Mouse (Mus musculus) bone marrow, adult 2 months (tissue): ENCODE data around the gene Gm29644. TPM values are rescaled to one million over a fixed set of nuclear protein-coding genes. Genes with fewer than 3 reads are reported as not detected.
"Not testable (repeated sequence)": the region's sequence is repeated elsewhere in the genome, so short reads cannot be mapped to it uniquely, and the experiment has no call there.

Experiments
- H3K27ac ChIP-seq: fragments of 200-500 bp; 2 replicates; pipeline ENCODE4 v1.5.1; 2012; ENCODE audit warnings: low read depth, mild to moderate bottlenecking, control low read depth, inconsistent platforms, low read length; ENCODE audit not compliant: control insufficient read depth, poor library complexity, insufficient read depth
- H3K4me1 ChIP-seq: fragments of 200-500 bp; 2 replicates; pipeline ENCODE4 v1.6.1; 2011; ENCODE audit warnings: low read length; ENCODE audit not compliant: control insufficient read depth, insufficient read depth
- H3K4me3 ChIP-seq: fragments of 200-500 bp; replicated peaks from 2 replicates; pipeline ENCODE3; 2011; ENCODE audit warnings: mild to moderate bottlenecking, low read depth, low read length, control low read depth; ENCODE audit not compliant: control insufficient read depth
- WGBS: fragments of 180-500 bp; shearing (Covaris S2); methylation state at CpG from one replicate; pipeline ENCODE4 v1.1.7; 2018; 5-methylcytosine and 5-hydroxymethylcytosine counted together
- polyA plus RNA-seq: library from polyadenylated mRNA; stranded (reverse); fragments of >200 nt; gene quantifications from 2 replicates; pipeline ENCODE4 v1.2.4, GENCODE M21; 2011; ENCODE audit warnings: low replicate concordance; ENCODE audit not compliant: missing spikeins, insufficient read depth, insufficient read length

Gene Gm29644
- not detected in 2 replicates for polyA plus RNA-seq

DNA sequence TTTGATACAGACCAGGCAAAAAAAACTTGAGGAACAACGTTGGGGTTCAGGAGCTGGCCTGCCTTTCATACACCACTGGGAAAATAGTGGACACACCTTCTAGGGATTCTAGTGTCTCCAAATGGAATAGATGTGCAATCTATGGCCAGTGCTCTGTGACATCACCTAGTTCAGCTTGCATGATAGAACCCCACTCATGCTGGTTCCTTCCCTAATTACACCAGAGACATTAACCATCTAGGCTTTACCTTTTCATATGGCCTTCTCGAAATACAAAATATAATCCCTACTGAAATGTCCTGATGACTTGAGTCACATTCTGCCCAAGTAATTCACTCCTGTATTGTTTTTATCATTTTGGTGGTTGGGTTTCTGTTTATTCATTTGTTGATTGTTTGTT, at the start of gene Gm29644, which contains the start of gene Gm29423:
Gene Gm29644 (minus strand): TSS at position 157 of the 400 bp plus-strand sequence.
Gene Gm29423 (minus strand): TSS at position 101 of the 400 bp plus-strand sequence.
- no CpG with 5 or more reads among the region's 2 CpGs for WGBS
- not testable (repeated sequence) for H3K4me3 ChIP-seq, H3K4me1 ChIP-seq, H3K27ac ChIP-seq

DNA sequence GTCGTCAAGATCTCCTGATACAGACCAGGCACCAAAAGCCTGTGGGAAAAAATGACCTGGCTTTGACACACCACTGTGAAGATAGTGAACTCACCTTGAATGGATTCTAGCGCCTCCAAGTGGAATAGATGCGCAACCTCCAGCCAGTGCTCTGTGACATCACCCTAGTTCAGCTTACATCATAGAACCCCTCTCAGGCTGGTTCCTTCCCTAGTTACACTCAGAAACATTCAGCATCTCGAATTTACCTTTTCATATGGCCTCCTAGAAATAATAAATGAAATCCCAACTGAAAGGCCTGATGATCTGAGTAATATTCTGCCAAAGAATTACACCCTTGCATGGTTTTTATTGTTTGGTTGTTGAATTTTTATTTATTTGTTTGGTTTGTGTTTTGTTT, 29.6 kb downstream of the Gm29644 start, which contains the start of gene Gm21118:
Gene Gm21118 (minus strand): TSS at position 101 of the 400 bp plus-strand sequence.
- WGBS, result no CpG with 5 or more reads among the region's 4 CpGs
- not testable (repeated sequence) for H3K4me3 ChIP-seq, H3K4me1 ChIP-seq, H3K27ac ChIP-seq

Other genes with a start within 250 kb of the Gm29644 start
- gene Gm21118, start 29.7 kb downstream of the Gm29644 start, polyA plus RNA-seq, result not detected in 2 replicates
- gene Gm29423, start 56 bp downstream of the Gm29644 start, polyA plus RNA-seq, result not detected in 2 replicates
- gene Gm20888, start 138.5 kb upstream of the Gm29644 start, polyA plus RNA-seq, result not detected in 2 replicates